Mouse (Mus musculus) gastrocnemius, postnatal 36 days (tissue): Measurements from ENCODE around the gene Mettl17. TPM values are rescaled to one million over a fixed set of nuclear protein-coding genes. Genes with fewer than 3 reads are reported as not detected.
"Not testable (repeated sequence)": the region's sequence is repeated elsewhere in the genome, so short reads cannot be mapped to it uniquely, and the experiment has no call there.

Experiments used
- DNase-seq, 2 experiments: peaks; one replicate each; pipeline ENCODE4 v3.0.0; 2022
- intact Hi-C: fragments of 180-260 bp; cut with DNase I; formaldehyde crosslinking; loops from one replicate; pipeline ENCODE4 v1.15.1; 2025
- microRNA-seq, 2 experiments: library from miRNA; unstranded; fragments of <30 nt; microRNA quantifications; one replicate each; pipeline ENCODE4 v1.2.0; 2021
- total RNA-seq, 2 experiments: library from RNA; stranded (reverse); gene quantifications; 2 replicates each; pipeline ENCODE4 v1.2.3; 2021

The Mettl17 gene
- total RNA-seq, 2 experiments from 2014 or later = 11.7 to 14.4 TPM

DNA sequence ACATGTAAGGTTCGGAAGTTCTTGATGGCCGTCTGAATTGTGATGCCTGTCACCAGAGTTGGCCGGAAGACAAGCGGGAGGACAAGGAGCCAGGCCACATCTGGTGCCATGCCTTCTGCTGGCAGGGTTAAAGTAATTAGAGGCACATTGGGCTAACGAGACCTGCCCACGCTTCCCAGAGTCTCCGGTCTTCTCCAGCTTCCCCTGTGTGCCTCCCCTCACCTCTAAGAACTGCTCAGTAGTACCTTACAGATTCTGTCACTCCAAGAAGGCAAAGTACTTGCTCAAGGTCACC is 37.9 kb downstream of the Mettl17 start, which contains the start of gene Rnase13:
TSS of gene Rnase13 (minus strand) at position 203 of the 295 bp plus-strand sequence.
- intact Hi-C loops = no loop called here
- no peak for DNase-seq

GRCm38 (mm10) chr14:51922910-51923309 is 38.3 kb downstream of the Mettl17 start:
- intact Hi-C loops = no loop called here
- no peak for DNase-seq

- intact Hi-C loops = no loop called here
- no peak for DNase-seq
Observed at GRCm38 (mm10) chr14:51923492-51923891, 38.9 kb downstream of the Mettl17 start.

DNA sequence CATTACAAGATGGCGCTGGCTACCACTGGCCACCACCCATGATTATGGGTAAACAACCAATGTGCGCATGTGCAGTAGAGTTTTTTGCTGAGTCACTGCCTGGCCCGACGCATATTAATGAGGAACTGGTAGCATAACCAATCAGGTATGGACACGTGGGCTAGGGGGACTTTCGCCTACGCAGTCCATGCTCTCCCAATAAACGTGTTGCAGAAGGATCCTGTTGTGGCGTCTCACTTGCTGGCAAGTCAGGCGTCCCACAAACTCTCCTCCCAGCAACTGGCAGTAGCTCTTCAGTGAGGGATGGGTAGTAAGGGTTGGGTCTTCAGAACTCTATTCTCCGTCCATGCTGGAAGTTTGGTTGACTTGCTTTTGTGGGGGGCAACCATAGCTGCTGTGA is 42.3 kb downstream of the Mettl17 start:
- intact Hi-C loops, DNase-seq: not testable (repeated sequence)

DNA sequence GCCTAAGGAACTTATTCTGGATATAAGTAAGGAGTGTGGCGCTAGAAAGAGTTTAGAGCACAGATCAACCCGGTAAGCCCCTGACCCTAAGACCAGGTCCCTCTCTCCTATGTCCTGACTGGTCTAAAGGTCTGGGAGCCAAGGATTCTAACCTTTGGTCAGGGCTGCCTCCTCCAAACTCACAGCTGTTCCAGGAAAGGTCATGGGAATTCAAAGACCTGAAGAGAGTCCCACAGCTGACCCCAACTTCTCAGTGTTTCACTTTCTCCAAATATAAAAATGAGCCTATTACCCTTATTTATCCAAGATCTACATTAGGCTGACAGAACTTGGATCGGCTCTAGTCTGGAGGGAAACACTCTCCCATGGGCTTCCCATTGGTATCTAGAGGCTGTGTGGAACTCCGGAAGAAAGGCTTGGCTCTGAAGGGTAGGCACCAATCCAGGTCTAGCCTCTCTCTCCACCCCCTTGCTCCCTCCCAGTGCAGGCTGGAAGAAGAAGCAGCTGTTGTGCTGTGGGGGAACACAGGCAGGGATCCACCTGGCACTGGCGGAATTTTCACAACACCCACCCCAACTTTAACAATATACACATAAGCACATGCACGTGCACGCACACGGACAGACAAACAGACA is 44.8 kb downstream of the Mettl17 start:
- intact Hi-C loops = no loop called here
- DNase-seq = peak; percentile 54 to 64

DNA sequence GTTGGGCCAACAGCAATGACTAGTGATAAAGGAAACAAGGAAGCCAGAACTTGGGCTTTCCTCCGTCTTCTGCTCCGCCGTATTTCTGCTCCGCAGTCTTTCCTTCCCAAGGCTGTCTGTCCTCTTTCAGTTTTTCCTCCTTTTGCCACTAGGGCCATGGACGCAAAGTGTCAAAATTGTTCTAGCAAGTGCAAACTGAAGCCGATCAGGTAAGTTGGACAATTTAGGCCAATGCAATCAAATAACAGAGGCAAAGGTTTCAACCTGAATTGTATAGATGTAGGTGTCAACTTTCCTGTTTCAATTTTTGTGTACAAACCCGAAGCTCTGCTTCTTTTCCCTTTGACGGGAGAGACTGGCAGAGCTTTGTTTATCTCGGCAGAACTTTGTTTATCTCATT is 45.3 kb downstream of the Mettl17 start:
- intact Hi-C loops = no loop called here

GRCm38 (mm10) chr14:51930824-51931223 is 46.2 kb downstream of the Mettl17 start:
- intact Hi-C loops = loop anchor here (1.0 kb wide), 1 partner anchor 29 kb away; no protein-coding TSS in a partner anchor
- DNase-seq = peak in 1 of 2 experiments; percentile 50

More for the DNA sequence above, 45.3 kb downstream of the Mettl17 start:
- no peak for DNase-seq

DNA sequence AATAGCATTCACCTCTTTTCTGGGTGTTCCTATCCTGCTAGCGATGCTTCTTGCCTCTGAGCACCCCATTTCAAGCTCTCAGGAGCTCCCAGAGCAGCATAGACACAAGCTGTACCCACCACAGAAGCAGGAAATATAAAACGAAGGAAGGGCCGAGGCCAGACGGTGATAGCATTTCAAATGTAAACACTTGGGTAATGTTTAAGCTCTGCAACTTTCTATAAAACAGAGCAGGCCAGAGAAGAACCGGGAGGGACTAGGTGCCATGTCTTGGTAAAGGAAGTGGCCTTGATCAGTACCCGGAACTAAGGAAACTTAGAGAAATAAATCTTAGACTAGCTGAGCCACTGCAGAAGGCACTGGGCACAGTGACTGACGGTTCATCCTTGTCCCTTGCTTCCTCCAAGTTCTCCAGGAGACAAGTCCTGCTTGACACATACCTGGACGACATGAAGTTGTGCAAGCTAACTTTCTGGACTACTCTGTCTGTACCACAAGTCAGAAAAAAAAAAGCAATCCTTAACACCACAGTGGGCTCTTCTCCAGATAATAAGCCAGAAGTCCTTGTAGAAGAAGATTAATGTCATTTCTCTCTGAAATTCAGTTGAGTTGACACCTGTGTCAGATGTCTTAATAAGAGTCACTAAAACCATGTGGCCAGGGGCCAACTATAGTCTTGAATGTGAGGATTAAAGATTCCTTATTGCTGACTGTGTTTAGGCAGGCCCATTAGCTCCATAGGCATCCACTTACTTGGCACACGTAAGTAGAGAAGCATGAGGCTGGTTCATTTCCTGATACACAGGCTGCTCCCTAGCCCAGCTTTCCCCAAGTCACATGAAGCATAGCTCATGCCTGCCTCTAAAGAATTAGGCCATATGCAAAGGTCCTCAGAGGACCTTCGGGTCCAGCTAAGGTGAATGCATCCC is 47.7 kb downstream of the Mettl17 start:
- intact Hi-C loops = no loop called here
- no peak for DNase-seq

GRCm38 (mm10) chr14:51939005-51939404 is 54.4 kb downstream of the Mettl17 start:
- DNase-seq = no peak
- intact Hi-C loops = loop anchor here (5.0 kb wide), 1 partner anchor 58 kb away; no protein-coding TSS in a partner anchor

DNA sequence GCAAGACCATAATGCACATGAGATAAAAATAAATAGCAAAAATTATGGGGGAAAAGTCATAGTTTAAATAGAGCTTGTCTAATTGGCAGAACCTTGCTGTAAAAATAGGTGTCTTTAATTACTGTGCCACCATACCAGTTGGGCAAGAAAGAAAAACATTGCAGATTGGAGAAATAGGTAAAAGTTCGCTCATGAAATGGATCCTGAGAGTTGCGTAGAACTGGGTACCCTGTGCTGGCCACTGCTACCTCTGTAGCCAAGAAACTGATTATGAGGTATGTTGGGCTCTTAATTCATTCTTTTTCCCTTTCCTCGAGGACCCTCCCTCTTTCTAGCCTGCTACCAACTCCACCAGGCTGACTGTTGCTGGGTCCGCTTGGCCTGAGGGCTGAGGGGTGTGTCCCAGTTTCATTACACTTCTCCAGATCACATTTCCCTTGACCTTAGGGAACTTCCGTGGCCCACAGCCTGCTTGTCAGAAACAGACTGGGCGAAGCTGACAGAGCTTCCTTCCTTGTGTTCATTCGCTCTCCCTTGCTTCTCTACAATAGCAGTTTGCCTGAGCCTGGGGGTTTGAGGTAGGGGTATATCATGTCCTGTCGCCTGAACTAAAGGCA is 56.4 kb downstream of the Mettl17 start:
- peak in 1 of 2 experiments; percentile 47 for DNase-seq
- intact Hi-C loops = no loop called here

DNA sequence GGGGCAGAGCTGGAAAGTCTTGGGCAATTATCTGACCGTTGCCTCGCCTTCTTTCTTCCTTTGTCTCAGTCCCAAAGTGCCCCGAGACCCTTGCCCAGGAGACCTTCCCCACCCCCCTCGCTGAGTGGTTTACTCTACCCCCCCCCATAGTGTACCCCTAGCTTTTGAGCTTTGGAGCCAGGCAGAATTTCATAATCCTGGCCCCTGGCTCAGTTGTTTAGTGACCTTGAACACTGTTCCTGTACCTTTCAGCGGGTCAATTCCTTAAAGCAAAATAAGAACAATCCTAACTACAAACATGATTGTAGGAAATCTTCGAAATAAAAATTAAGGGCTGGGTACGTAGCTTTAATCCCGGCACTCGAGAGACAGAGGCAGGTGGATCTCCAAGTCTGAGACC is 56.9 kb downstream of the Mettl17 start:
- intact Hi-C loops = no loop called here
- DNase-seq = no peak

DNA sequence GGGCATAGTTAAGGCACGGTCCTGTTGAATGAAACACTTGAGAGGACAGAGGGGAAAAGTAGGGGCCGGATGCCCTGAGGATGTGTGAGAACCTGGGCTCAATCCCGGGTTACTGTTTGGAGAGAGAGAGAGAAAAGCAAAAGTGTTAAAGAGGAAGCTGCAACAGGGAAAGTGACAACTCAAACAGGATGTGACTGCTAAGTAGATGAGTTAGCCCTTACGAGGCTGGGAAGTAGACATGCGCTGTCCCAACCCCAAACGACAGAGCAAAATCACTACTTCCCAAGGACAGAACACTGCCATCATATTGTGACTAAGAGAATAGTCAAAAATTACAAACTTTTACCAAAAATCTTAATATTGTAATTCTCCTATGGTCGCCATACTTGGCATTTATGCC is 57.6 kb downstream of the Mettl17 start:
- intact Hi-C loops = no loop called here
- no peak for DNase-seq

Small RNA genes within 50 kb of the gene (microRNA-seq; reads per million reads assigned to microRNA genes)
- 0 reads per million in 2 experiments for gene Gm27375

Other genes starting within 250 kb of the Mettl17 start
- not detected for gene Gm4181, start 249.2 kb upstream of the Mettl17 start, total RNA-seq
- not detected for gene Gm17079, start 189.4 kb upstream of the Mettl17 start, total RNA-seq
- not detected for gene Gm5800, start 167.7 kb upstream of the Mettl17 start, total RNA-seq
- gene Ang4, start 111.3 kb upstream of the Mettl17 start, total RNA-seq = not detected
- not detected for gene AY358078, start 84.8 kb upstream of the Mettl17 start, total RNA-seq
- not detected for gene Ear6, start 31.1 kb upstream of the Mettl17 start, total RNA-seq
- under 1 TPM; 0.20 to 0.51 TPM for gene Slc39a2, start 8.0 kb downstream of the Mettl17 start, total RNA-seq
- gene Ndrg2, start 29.3 kb downstream of the Mettl17 start, total RNA-seq = 1,000 to 10,000 TPM; 1,350 to 1,506 TPM
- not detected for gene Tppp2, start 33.6 kb downstream of the Mettl17 start, total RNA-seq
- not detected for gene Rnase13, start 37.9 kb downstream of the Mettl17 start, total RNA-seq
- gene Arhgef40, start 99.9 kb downstream of the Mettl17 start, total RNA-seq = 10 to 100 TPM; 13.9 to 18.5 TPM
- gene Tmem253, start 130.8 kb downstream of the Mettl17 start, total RNA-seq = 1 to 10 TPM; 1.3 to 1.5 TPM
- gene Zfp219, start 135.9 kb downstream of the Mettl17 start, total RNA-seq = 10 to 100 TPM in 1 of 2 experiments, 1 to 10 TPM in 1; 9.7 to 12.4 TPM
- gene Olfr221, start 157.6 kb downstream of the Mettl17 start, total RNA-seq = not detected
- 10 to 100 TPM; 71.0 to 74.4 TPM for gene Hnrnpc, start 219.2 kb downstream of the Mettl17 start, total RNA-seq
- not detected for gene Rpgrip1, start 225.9 kb downstream of the Mettl17 start, total RNA-seq